Mouse (Mus musculus): ENCODE measurements around the gene Gemin4. TPM values are rescaled to one million over a fixed set of nuclear protein-coding genes. Genes with fewer than 3 reads are reported as not detected.
"Not testable (repeated sequence)": the region's sequence is repeated elsewhere in the genome, so short reads cannot be mapped to it uniquely, and the experiment has no call there.

The Gemin4 gene
- polyA plus RNA-seq, 1 experiment from 2014 or later, result 22.3 TPM

DNA sequence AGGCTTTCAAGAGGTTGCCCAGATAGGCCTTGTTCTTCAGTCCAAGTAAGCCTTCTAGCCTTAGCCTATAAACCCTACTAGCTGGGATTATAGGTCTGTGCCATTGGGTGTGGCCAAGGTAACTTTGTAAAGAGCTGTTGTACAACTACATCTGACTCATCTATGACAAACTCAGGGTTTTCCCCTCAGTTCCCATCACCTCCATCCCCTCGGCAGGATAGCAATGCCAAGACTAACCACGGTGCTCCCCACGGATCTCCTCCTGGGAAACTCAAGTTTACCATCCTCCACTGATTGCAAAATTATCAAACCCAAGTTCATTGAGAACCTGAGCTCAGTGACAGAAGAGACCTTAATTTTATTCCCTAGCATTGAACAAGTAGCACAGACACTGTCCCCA is 18.7 kb upstream of the Gemin4 start:
- H3K36me3 ChIP-seq (ENCODE audit: control insufficient read depth, insufficient read depth, low read length), result peaks cover 86% of the 10 kb centered on the region
- no peak overlapping the region for H3K4me2 ChIP-seq (ENCODE audit: low read depth, low read length)
- H3K27me3 ChIP-seq (replicated peaks; ENCODE audit: control insufficient read depth, insufficient read depth, low read length), result no peaks in the 10 kb centered on the region
- no peaks in the 10 kb centered on the region for H3K4me1 ChIP-seq (ENCODE audit: control insufficient read depth, insufficient read depth, low read length)
- no peak for ATAC-seq (ENCODE audit: low read depth)
- H3K27ac ChIP-seq (replicated peaks; ENCODE audit: low read depth, low read length), result no peak overlapping the region
- DNase-seq (ENCODE audit: low spot score), result no peak
- H3K9ac ChIP-seq (ENCODE audit: low read depth, low read length), result no peak overlapping the region
- H3K4me3 ChIP-seq (ENCODE audit: low read depth, low read length), result no peak overlapping the region
- H3K9me3 ChIP-seq (ENCODE audit: control insufficient read depth, low read length), result no peaks in the 10 kb centered on the region
- 92% methylated on average over 3 of the region's 3 CpGs for WGBS

DNA sequence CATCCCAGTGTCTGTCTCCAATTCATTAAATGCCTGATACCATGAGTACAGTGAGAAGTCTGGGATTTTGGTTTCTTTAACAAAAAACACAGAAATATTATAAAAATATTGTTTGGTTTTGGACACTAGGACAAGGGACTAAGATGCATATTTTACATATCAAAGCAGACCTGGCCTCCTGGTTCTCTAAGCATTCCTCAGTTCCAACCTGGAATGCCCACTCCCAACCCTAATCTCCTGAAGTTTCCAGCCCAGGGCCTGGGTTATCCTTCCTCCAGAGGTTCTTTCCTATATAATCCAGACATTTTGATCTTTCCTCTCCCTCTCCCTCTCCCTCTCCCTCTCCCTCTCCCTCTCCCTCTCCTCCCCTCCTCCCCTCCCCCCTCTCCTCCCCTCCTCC is 7.6 kb upstream of the Gemin4 start:
- Histone ChIP-seq H3K36me3 (ENCODE audit: control insufficient read depth, insufficient read depth, low read length) (peaks cover 59% of the 10 kb centered on the region), H3K9me3 (ENCODE audit: control insufficient read depth, low read length) (no peaks in the 10 kb centered on the region), H3K27me3 (replicated peaks; ENCODE audit: control insufficient read depth, insufficient read depth, low read length) (no peaks in the 10 kb centered on the region), H3K9ac (ENCODE audit: low read depth, low read length) (no peak overlapping the region), H3K4me2 (ENCODE audit: low read depth, low read length) (no peak overlapping the region), H3K27ac (replicated peaks; ENCODE audit: low read depth, low read length) (no peak overlapping the region), H3K4me3 (ENCODE audit: low read depth, low read length) (no peak overlapping the region), H3K4me1 (ENCODE audit: control insufficient read depth, insufficient read depth, low read length) (no peaks in the 10 kb centered on the region)
- no peak for ATAC-seq (ENCODE audit: low read depth)
- no peak for DNase-seq (ENCODE audit: low spot score)

DNA sequence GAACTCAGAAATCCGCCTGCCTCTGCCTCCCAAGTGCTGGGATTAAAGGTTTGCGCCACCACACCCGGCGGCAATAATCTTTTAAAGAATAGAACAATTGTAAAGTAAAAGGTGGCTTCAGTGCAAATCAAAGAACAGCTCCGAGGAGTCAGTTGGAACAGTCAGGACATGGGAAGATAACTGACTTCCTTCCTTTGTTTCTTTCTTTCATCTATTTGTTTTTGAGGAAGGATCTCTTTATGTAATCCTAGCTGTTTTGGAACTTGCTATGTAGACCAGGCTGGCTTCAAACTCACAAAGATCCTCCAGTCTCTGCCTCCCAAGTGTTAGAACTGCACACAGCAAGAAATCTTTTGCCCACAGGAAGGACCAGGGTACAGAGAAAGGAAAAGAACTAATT is 7.2 kb upstream of the Gemin4 start:
- Histone ChIP-seq H3K27me3 (replicated peaks; ENCODE audit: control insufficient read depth, insufficient read depth, low read length) (no peaks in the 10 kb centered on the region), H3K4me3 (ENCODE audit: low read depth, low read length) (no peak overlapping the region), H3K4me2 (ENCODE audit: low read depth, low read length) (no peak overlapping the region), H3K4me1 (ENCODE audit: control insufficient read depth, insufficient read depth, low read length) (no peaks in the 10 kb centered on the region), H3K9ac (ENCODE audit: low read depth, low read length) (no peak overlapping the region), H3K36me3 (ENCODE audit: control insufficient read depth, insufficient read depth, low read length) (peaks cover 61% of the 10 kb centered on the region), H3K27ac (replicated peaks; ENCODE audit: low read depth, low read length) (no peak overlapping the region), H3K9me3 (ENCODE audit: control insufficient read depth, low read length) (no peaks in the 10 kb centered on the region)
- DNase-seq (ENCODE audit: low spot score) (no peak), ATAC-seq (ENCODE audit: low read depth) (no peak)
- WGBS, result 95% methylated on average over 5 of the region's 5 CpGs

DNA sequence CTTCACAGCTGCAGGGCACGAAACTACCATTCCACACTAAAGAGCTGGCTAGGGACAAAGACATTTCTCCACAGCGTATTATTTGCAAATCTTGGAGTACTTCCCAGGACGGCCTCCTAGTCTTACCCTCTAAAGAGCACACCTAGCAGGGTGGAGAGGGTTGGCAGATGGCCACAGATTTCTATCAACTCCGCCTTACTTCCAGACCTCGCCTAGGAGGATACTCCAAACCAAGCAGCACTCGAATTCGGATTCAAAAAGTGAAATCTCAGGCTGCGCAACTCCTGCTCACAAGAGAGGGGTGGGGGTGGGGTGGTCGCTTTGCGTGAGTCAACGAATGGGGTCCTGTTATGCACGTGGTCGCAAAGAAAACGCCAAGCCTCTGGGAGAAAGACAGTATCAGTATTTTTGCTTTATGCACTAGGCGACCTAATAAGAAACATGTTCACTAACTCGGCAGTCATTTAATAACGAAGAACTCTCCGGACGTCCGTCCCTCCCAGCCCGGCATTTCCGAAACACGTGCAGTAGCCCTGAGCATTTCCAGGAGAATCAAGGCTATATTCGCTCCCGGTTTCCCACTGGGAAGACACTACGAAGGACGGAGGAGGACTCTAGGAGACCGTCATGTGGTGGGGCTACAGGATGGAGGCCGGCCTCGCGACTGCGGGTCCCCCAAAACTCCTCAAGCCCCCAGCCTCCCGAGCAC is 629 bp downstream of the Gemin4 start:
- H3K4me3 ChIP-seq (ENCODE audit: low read depth, low read length), result peak overlapping the region; percentile 86
- H3K27me3 ChIP-seq (replicated peaks; ENCODE audit: control insufficient read depth, insufficient read depth, low read length), result no peaks in the 10 kb centered on the region
- no peaks in the 10 kb centered on the region for H3K9me3 ChIP-seq (ENCODE audit: control insufficient read depth, low read length)
- ATAC-seq (ENCODE audit: low read depth), result peak; percentile 48
- 0 out of 2 replicates have a peak, but pooled peaks cover 3% of the 10 kb centered on the region for H3K4me1 ChIP-seq (ENCODE audit: control insufficient read depth, insufficient read depth, low read length)
- H3K27ac ChIP-seq (replicated peaks; ENCODE audit: low read depth, low read length), result peak overlapping the region; percentile 97
- H3K4me2 ChIP-seq (ENCODE audit: low read depth, low read length), result peak overlapping the region; percentile 71
- peak overlapping the region; percentile 93 for H3K9ac ChIP-seq (ENCODE audit: low read depth, low read length)
- DNase-seq (ENCODE audit: low spot score), result peak; percentile 91
- WGBS, result 2% methylated on average over 32 of the region's 33 CpGs
- H3K36me3 ChIP-seq (ENCODE audit: control insufficient read depth, insufficient read depth, low read length), result peaks cover 38% of the 10 kb centered on the region

DNA sequence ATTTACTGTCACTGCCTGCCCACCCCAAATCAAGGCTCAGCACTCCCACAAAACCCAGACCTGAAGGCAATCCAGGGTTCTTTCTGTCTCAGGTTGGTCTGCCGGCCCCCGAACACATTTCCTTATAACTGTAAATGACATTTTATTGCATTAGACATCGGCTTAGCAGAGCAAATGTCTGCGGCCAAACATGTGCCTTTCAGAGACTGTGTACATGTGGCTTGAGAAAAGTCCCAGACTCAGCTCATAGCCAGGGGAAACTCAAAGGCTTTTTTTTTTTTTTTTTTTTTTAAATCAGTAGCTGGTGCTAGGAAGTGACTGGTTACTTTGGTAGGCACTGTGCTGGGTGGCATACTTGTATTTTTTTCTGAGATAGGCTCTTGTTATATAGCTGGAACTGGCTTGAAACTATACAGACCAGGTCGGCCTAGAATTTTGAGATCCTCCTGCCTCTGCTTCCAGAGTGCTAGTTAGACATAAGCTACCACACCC is 1.4 kb downstream of the Gemin4 start:
- Histone ChIP-seq H3K4me2 (ENCODE audit: low read depth, low read length) (peak overlapping the region; percentile 71), H3K36me3 (ENCODE audit: control insufficient read depth, insufficient read depth, low read length) (peaks cover 34% of the 10 kb centered on the region), H3K4me1 (ENCODE audit: control insufficient read depth, insufficient read depth, low read length) (0 out of 2 replicates have a peak, but pooled peaks cover 3% of the 10 kb centered on the region), H3K27ac (replicated peaks; ENCODE audit: low read depth, low read length) (peak overlapping the region; percentile 97), H3K9ac (ENCODE audit: low read depth, low read length) (no peak overlapping the region; the same call in 1 of the 2 replicates), H3K9me3 (ENCODE audit: control insufficient read depth, low read length) (no peaks in the 10 kb centered on the region), H3K27me3 (replicated peaks; ENCODE audit: control insufficient read depth, insufficient read depth, low read length) (no peaks in the 10 kb centered on the region), H3K4me3 (ENCODE audit: low read depth, low read length) (peak overlapping the region; percentile 86)
- WGBS, result 90% methylated on average over 5 of the region's 5 CpGs
- DNase-seq (ENCODE audit: low spot score), result no peak
- no peak for ATAC-seq (ENCODE audit: low read depth)

DNA sequence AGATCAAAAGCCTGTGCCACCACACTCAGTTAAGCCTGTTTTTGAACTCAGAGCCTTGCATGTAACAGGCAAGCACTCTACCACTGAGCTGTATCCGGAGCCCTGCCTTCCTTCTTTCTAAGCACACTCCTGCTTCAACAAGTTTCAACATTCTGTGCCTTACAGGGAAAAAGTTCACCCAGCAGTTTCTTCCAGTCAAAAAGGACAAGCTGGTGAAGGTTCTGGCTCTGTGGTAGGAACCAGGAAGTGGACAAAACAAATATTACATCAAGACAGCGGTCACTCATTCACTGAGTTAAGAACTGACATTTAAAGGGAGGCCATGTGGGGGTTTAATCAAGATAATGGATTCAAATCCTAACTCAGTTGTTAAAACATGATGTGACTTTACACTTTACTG is 2.5 kb downstream of the Gemin4 start:
- Histone ChIP-seq H3K4me1 (ENCODE audit: control insufficient read depth, insufficient read depth, low read length) (0 out of 2 replicates have a peak, but pooled peaks cover 3% of the 10 kb centered on the region), H3K9me3 (ENCODE audit: control insufficient read depth, low read length) (no peaks in the 10 kb centered on the region), H3K27ac (replicated peaks; ENCODE audit: low read depth, low read length) (no peak overlapping the region), H3K9ac (ENCODE audit: low read depth, low read length) (no peak overlapping the region), H3K4me2 (ENCODE audit: low read depth, low read length) (no peak overlapping the region), H3K4me3 (ENCODE audit: low read depth, low read length) (no peak overlapping the region), H3K36me3 (ENCODE audit: control insufficient read depth, insufficient read depth, low read length) (peaks cover 36% of the 10 kb centered on the region), H3K27me3 (replicated peaks; ENCODE audit: control insufficient read depth, insufficient read depth, low read length) (no peaks in the 10 kb centered on the region)
- DNase-seq (ENCODE audit: low spot score), result no peak
- ATAC-seq (ENCODE audit: low read depth), result no peak
- 87% methylated on average over 2 of the region's 2 CpGs for WGBS

DNA sequence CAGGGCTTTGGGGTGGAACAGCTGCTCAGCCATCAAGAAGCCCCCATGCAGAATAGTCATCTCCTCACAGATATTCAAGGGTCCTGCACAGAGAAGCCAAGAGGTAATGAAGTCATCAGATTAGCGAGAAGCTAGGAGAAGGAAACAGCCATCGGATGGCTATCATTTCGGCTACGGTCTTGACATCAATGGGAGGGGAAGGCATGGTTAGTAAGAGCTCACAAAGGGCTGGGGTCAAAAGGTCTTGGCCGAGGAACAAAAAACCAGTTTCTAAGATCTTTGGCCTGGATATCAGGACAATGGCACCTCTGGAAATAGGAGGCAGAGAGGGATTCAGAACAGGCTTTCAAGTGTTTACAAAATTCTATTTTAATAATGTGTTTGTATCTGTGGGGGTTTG is 3.6 kb downstream of the Gemin4 start:
- 0 out of 2 replicates have a peak, but pooled peaks cover 3% of the 10 kb centered on the region for H3K4me1 ChIP-seq (ENCODE audit: control insufficient read depth, insufficient read depth, low read length)
- H3K4me3 ChIP-seq (ENCODE audit: low read depth, low read length), result no peak overlapping the region
- H3K9ac ChIP-seq (ENCODE audit: low read depth, low read length), result no peak overlapping the region
- H3K27me3 ChIP-seq (replicated peaks; ENCODE audit: control insufficient read depth, insufficient read depth, low read length), result no peaks in the 10 kb centered on the region
- H3K27ac ChIP-seq (replicated peaks; ENCODE audit: low read depth, low read length), result no peak overlapping the region
- H3K36me3 ChIP-seq (ENCODE audit: control insufficient read depth, insufficient read depth, low read length), result peaks cover 46% of the 10 kb centered on the region
- no peak overlapping the region for H3K4me2 ChIP-seq (ENCODE audit: low read depth, low read length)
- ATAC-seq (ENCODE audit: low read depth) (no peak), DNase-seq (ENCODE audit: low spot score) (no peak)
- 74% methylated on average over 5 of the region's 5 CpGs for WGBS
- no peaks in the 10 kb centered on the region for H3K9me3 ChIP-seq (ENCODE audit: control insufficient read depth, low read length)

DNA sequence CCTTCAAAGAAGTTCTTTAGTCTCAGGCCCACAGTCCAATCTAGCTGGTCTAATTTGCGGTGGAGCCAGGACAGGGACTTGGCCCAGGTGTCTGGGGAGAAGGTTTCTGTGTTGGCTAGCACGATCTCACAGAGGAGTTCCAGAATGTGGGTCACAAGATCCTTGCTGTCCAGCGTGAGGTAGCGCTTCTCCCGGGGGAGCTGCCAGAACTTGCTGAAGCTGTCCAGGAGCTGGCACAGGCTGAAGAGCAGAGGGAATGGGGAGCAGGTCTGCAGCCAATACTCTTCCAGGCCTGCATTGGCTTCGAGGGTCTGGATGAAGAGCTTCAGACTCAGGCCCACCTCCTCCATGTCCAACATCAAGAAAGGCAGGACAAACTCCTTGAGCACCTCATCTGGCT is 5.9 kb downstream of the Gemin4 start:
- not testable (repeated sequence) for ATAC-seq (ENCODE audit: low read depth); H3K4me3 ChIP-seq (ENCODE audit: low read depth, low read length); H3K4me2 ChIP-seq (ENCODE audit: low read depth, low read length); H3K9ac ChIP-seq (ENCODE audit: low read depth, low read length); H3K9me3 ChIP-seq (ENCODE audit: control insufficient read depth, low read length); DNase-seq (ENCODE audit: low spot score); H3K27me3 ChIP-seq (replicated peaks; ENCODE audit: control insufficient read depth, insufficient read depth, low read length); H3K27ac ChIP-seq (replicated peaks; ENCODE audit: low read depth, low read length); H3K4me1 ChIP-seq (ENCODE audit: control insufficient read depth, insufficient read depth, low read length)
- H3K36me3 ChIP-seq (ENCODE audit: control insufficient read depth, insufficient read depth, low read length), result peaks cover 69% of the 10 kb centered on the region
- 100% methylated on average over 1 of the region's 6 CpGs for WGBS

Measured in embryonic facial prominence, embryonic 14.5 days (tissue).